Mouse (Mus musculus): ENCODE measurements around the gene Axin2. TPM values are rescaled to one million over a fixed set of nuclear protein-coding genes. Genes with fewer than 3 reads are reported as not detected.

Axin2 gene
- polyA plus RNA-seq, 2 experiments, result 0.15 to 0.85 TPM

DNA sequence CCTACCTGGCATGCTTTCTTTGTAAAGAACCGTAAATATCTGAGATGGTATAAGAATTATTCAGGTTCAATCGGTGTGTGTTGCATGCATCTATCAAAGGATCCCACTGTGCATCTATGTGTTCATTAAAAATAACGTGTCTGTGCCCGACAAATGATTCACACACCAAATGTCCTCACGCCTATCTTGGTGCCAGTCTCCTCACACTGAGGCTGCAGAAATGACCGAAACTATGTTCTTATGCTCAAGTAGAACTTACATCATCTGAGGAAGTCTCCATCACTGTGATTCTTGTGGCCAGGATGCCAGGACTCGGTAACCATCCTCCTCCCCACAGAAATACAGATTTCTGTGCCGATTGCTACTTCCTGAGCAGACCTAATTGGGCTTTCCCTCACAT is 60.9 kb downstream of the Axin2 start:
- Histone ChIP-seq H3K4me3 (ENCODE audit: insufficient read depth in 1 of 2, low read depth in 2 of 2, low read length in 2 of 2) (no peak overlapping the region), H3K4me1 (replicated peaks; ENCODE audit: control insufficient read depth in 2 of 2, insufficient read depth in 2 of 2, low read length in 1 of 2) (no peaks in the 10 kb centered on the region), H3K36me3 (replicated peaks; ENCODE audit: control insufficient read depth, insufficient read depth, low read depth) (no peaks in the 10 kb centered on the region), H3K9me3 (ENCODE audit: control insufficient read depth, low read length) (no peaks in the 10 kb centered on the region), H3K27me3 (ENCODE audit: control insufficient read depth, insufficient read depth, low read length) (no peaks in the 10 kb centered on the region), H3K27ac (no peak overlapping the region), H3K4me2 (ENCODE audit: low read depth) (no peak overlapping the region), H3K9ac (replicated peaks) (no peak overlapping the region)
- TF ChIP-seq EP300 (IDR thresholded peaks at IDR 0.05; ENCODE audit: low read depth), result no peak
- 64% methylated on average over 8 of the region's 8 CpGs for WGBS (ENCODE audit: insufficient replicate concordance)
- no peak for DNase-seq (ENCODE audit: low read depth in 3 of 3, low spot score in 3 of 3)
- no peak for ATAC-seq (ENCODE audit: insufficient read depth)

GRCm38 (mm10) chr11:108983409-108984064 is 63.4 kb downstream of the Axin2 start:
- H3K9ac ChIP-seq (replicated peaks), result no peak overlapping the region
- no peak for ATAC-seq (ENCODE audit: insufficient read depth)
- no peak overlapping the region for H3K27ac ChIP-seq
- H3K4me1 ChIP-seq (replicated peaks; ENCODE audit: control insufficient read depth in 2 of 2, insufficient read depth in 2 of 2, low read length in 1 of 2), result no peaks in the 10 kb centered on the region
- TF ChIP-seq CTCF (IDR thresholded peaks at IDR 0.05; ENCODE audit: low read depth) (no peak), EP300 (IDR thresholded peaks at IDR 0.05; ENCODE audit: low read depth) (no peak)
- H3K9me3 ChIP-seq (ENCODE audit: control insufficient read depth, low read length), result no peaks in the 10 kb centered on the region
- no peak overlapping the region for H3K4me2 ChIP-seq (ENCODE audit: low read depth)
- H3K27me3 ChIP-seq (ENCODE audit: control insufficient read depth, insufficient read depth, low read length), result no peaks in the 10 kb centered on the region
- WGBS (ENCODE audit: insufficient replicate concordance), result 55% methylated on average over 7 of the region's 7 CpGs
- H3K36me3 ChIP-seq (replicated peaks; ENCODE audit: control insufficient read depth, insufficient read depth, low read depth), result no peaks in the 10 kb centered on the region
- DNase-seq (ENCODE audit: low read depth in 3 of 3, low spot score in 3 of 3), result no peak
- no peak overlapping the region for H3K4me3 ChIP-seq (ENCODE audit: insufficient read depth in 1 of 2, low read depth in 2 of 2, low read length in 2 of 2)

- Histone ChIP-seq H3K9me3 (ENCODE audit: control insufficient read depth, low read length) (no peaks in the 10 kb centered on the region), H3K4me1 (replicated peaks; ENCODE audit: control insufficient read depth in 2 of 2, insufficient read depth in 2 of 2, low read length in 1 of 2) (no peaks in the 10 kb centered on the region), H3K27ac (no peak overlapping the region), H3K36me3 (replicated peaks; ENCODE audit: control insufficient read depth, insufficient read depth, low read depth) (no peaks in the 10 kb centered on the region), H3K4me3 (ENCODE audit: insufficient read depth in 1 of 2, low read depth in 2 of 2, low read length in 2 of 2) (no peak overlapping the region), H3K9ac (replicated peaks) (no peak overlapping the region), H3K27me3 (ENCODE audit: control insufficient read depth, insufficient read depth, low read length) (no peaks in the 10 kb centered on the region), H3K4me2 (ENCODE audit: low read depth) (no peak overlapping the region)
- WGBS (ENCODE audit: insufficient replicate concordance), result 46% methylated on average over 5 of the region's 5 CpGs
- TF ChIP-seq CTCF (IDR thresholded peaks at IDR 0.05; ENCODE audit: low read depth), result no peak
- TF ChIP-seq EP300 (IDR thresholded peaks at IDR 0.05; ENCODE audit: low read depth), result no peak
- ATAC-seq (ENCODE audit: insufficient read depth), result no peak
- no peak for DNase-seq (ENCODE audit: low read depth in 3 of 3, low spot score in 3 of 3)
Measured at GRCm38 (mm10) chr11:108984711-108985419, 64.7 kb downstream of the Axin2 start.

- H3K9me3 ChIP-seq (ENCODE audit: control insufficient read depth, low read length), result no peaks in the 10 kb centered on the region
- 75% methylated on average over 7 of the region's 7 CpGs for WGBS (ENCODE audit: insufficient replicate concordance)
- H3K4me2 ChIP-seq (ENCODE audit: low read depth), result no peak overlapping the region
- H3K27ac ChIP-seq, result no peak overlapping the region
- no peaks in the 10 kb centered on the region for H3K4me1 ChIP-seq (replicated peaks; ENCODE audit: control insufficient read depth in 2 of 2, insufficient read depth in 2 of 2, low read length in 1 of 2)
- ATAC-seq (ENCODE audit: insufficient read depth), result no peak
- H3K27me3 ChIP-seq (ENCODE audit: control insufficient read depth, insufficient read depth, low read length), result no peaks in the 10 kb centered on the region
- H3K4me3 ChIP-seq (ENCODE audit: insufficient read depth in 1 of 2, low read depth in 2 of 2, low read length in 2 of 2), result no peak overlapping the region
- TF ChIP-seq EP300 (IDR thresholded peaks at IDR 0.05; ENCODE audit: low read depth) (no peak), CTCF (IDR thresholded peaks at IDR 0.05; ENCODE audit: low read depth) (no peak)
- no peaks in the 10 kb centered on the region for H3K36me3 ChIP-seq (replicated peaks; ENCODE audit: control insufficient read depth, insufficient read depth, low read depth)
- no peak overlapping the region for H3K9ac ChIP-seq (replicated peaks)
- DNase-seq (ENCODE audit: low read depth in 3 of 3, low spot score in 3 of 3), result no peak
Measured at GRCm38 (mm10) chr11:108985836-108986235, 65.7 kb downstream of the Axin2 start.

- H3K9me3 ChIP-seq (ENCODE audit: control insufficient read depth, low read length), result no peaks in the 10 kb centered on the region
- H3K36me3 ChIP-seq (replicated peaks; ENCODE audit: control insufficient read depth, insufficient read depth, low read depth), result no peaks in the 10 kb centered on the region
- no peak overlapping the region for H3K9ac ChIP-seq (replicated peaks)
- TF ChIP-seq EP300 (IDR thresholded peaks at IDR 0.05; ENCODE audit: low read depth), result no peak
- no peak for TF ChIP-seq CTCF (IDR thresholded peaks at IDR 0.05; ENCODE audit: low read depth)
- no peak for ATAC-seq (ENCODE audit: insufficient read depth)
- H3K4me1 ChIP-seq (replicated peaks; ENCODE audit: control insufficient read depth in 2 of 2, insufficient read depth in 2 of 2, low read length in 1 of 2), result no peaks in the 10 kb centered on the region
- no peak for DNase-seq (ENCODE audit: low read depth in 3 of 3, low spot score in 3 of 3)
- no peaks in the 10 kb centered on the region for H3K27me3 ChIP-seq (ENCODE audit: control insufficient read depth, insufficient read depth, low read length)
- H3K4me3 ChIP-seq (ENCODE audit: insufficient read depth in 1 of 2, low read depth in 2 of 2, low read length in 2 of 2), result no peak overlapping the region
- H3K27ac ChIP-seq, result no peak overlapping the region
- no peak overlapping the region for H3K4me2 ChIP-seq (ENCODE audit: low read depth)
- 43% methylated on average over 3 of the region's 3 CpGs for WGBS (ENCODE audit: insufficient replicate concordance)
Measured at GRCm38 (mm10) chr11:108987226-108987625, 67.1 kb downstream of the Axin2 start.
